Mouse (Mus musculus): Measurements from ENCODE around the gene Psg17. TPM values are rescaled to one million over a fixed set of nuclear protein-coding genes. Genes with fewer than 3 reads are reported as not detected.
"Not testable (repeated sequence)": the region's sequence is repeated elsewhere in the genome, so short reads cannot be mapped to it uniquely, and the experiment has no call there.

The Psg17 gene
- polyA plus RNA-seq, 1 experiment from 2014 or later = not detected

DNA sequence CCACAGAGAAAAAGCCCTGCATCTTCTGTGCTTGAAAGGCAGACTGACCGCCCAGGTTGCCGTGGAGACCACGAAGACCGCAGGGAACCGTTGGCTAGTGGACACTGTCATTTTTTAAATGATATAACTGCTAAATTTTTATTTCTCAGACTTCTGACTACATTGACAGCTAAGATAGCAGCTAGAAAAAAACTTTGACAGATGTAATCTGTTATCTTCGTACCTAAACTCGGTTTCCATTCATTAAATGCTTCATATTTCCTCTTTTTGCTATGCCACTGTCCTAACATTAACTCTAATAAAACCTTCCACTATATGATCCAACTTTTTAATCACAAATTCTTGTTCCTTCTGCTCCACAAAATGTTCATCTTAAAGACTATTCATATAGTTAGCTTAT, 8.1 kb upstream of the Psg17 start:
- Histone ChIP-seq H3K9me3 (0 out of 2 replicates have a peak, but pooled peaks cover 3% of the 10 kb centered on the region), H3K4me3 (no peak overlapping the region), H3K9ac (no peak overlapping the region), H3K27ac (replicated peaks) (no peak overlapping the region), H3K27me3 (replicated peaks) (peaks cover 3% of the 10 kb centered on the region; the same call in 1 of the 2 replicates), H3K4me1 (no peaks in the 10 kb centered on the region), H3K36me3 (no peaks in the 10 kb centered on the region), H3K4me2 (no peak overlapping the region)
- WGBS = 80% methylated on average over 7 of the region's 7 CpGs
- ATAC-seq (ENCODE audit: extremely low read depth, insufficient number of reproducible peaks, low FRiP score, low TSS enrichment) = no peak

GRCm38 (mm10) chr7:18828592-18828991, 7.2 kb upstream of the Psg17 start:
- ATAC-seq (ENCODE audit: extremely low read depth, insufficient number of reproducible peaks, low FRiP score, low TSS enrichment) = no peak
- no peak overlapping the region for H3K4me2 ChIP-seq
- no peak overlapping the region for H3K9ac ChIP-seq
- no peaks in the 10 kb centered on the region for H3K36me3 ChIP-seq
- no peaks in the 10 kb centered on the region for H3K4me1 ChIP-seq
- peaks cover 3% of the 10 kb centered on the region; the same call in 1 of the 2 replicates for H3K27me3 ChIP-seq (replicated peaks)
- H3K27ac ChIP-seq (replicated peaks) = no peak overlapping the region
- WGBS = 40% methylated on average over 9 of the region's 9 CpGs
- 0 out of 2 replicates have a peak, but pooled peaks cover 2% of the 10 kb centered on the region for H3K9me3 ChIP-seq
- H3K4me3 ChIP-seq = no peak overlapping the region

DNA sequence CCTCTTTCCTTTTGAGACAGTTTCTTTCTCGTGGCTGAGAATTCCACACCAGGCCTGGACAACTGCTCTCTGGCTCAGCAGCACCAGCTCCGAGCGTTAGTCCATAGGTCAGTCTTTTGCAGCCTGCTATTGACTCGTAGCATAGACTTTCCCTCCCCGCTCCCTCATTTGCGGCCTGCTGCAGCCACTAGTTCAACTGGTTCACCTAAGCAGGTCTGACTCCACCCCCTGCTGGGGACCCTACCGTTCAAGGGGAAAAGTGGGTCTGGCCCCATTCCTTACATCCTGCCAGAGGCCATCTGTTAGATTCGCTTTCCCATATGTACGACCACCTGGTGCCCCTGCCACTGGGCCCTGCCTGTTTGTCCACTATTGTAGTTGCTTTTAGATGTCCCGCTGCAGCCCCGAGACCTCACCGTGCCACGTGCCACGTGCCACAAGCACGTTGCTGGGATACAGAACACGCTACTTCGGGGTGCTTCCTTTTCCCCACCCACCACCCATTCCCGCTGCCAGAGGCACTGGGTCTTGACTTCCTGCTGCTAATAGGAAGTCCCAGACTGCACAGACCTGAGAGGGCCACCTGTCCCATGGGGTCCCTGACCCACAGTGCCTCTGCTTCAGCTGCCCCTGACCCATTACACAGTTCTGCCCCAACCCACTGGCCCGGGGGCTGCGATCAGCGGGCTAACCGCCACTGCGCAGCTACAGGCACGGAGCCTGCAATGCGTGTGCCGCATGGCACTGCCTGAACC, 6.6 kb upstream of the Psg17 start:
- H3K4me2 ChIP-seq = no peak overlapping the region
- WGBS = 49% methylated on average over 26 of the region's 26 CpGs

DNA sequence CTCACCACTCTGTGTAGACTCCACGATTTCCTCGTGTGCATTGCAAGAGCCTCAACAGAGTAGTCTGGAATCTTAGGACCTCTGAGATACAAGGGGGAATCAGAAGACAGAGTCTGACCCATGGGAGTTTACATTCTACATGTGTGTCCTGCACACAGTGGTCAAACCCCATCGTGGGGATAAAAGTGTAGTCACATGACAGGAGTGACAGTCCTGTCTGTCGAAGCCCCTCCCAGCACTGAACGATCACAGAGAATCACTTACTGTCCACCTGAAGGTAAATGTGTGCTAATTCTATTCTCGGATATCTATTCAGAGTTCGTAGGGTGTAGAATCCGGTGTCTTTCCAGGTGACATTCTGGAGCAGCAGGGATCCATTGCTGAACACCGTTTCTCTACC, 3.1 kb downstream of the Psg17 start:
- no peak overlapping the region for H3K27ac ChIP-seq (replicated peaks)
- no peaks in the 10 kb centered on the region for H3K9me3 ChIP-seq
- no peaks in the 10 kb centered on the region; the same call in 1 of the 2 replicates for H3K27me3 ChIP-seq (replicated peaks)
- WGBS = 66% methylated on average over 9 of the region's 9 CpGs
- no peaks in the 10 kb centered on the region for H3K4me1 ChIP-seq
- ATAC-seq (ENCODE audit: extremely low read depth, insufficient number of reproducible peaks, low FRiP score, low TSS enrichment) = no peak
- H3K4me2 ChIP-seq = no peak overlapping the region
- H3K36me3 ChIP-seq = no peaks in the 10 kb centered on the region
- no peak overlapping the region for H3K9ac ChIP-seq
- no peak overlapping the region for H3K4me3 ChIP-seq

More for the DNA sequence above, 6.6 kb upstream of the Psg17 start:
- Histone ChIP-seq H3K36me3 (no peaks in the 10 kb centered on the region), H3K27me3 (replicated peaks) (peaks cover 3% of the 10 kb centered on the region; the same call in 1 of the 2 replicates), H3K27ac (replicated peaks) (no peak overlapping the region), H3K9me3 (no peaks in the 10 kb centered on the region), H3K9ac (no peak overlapping the region), H3K4me3 (no peak overlapping the region), H3K4me1 (no peaks in the 10 kb centered on the region)
- ATAC-seq (ENCODE audit: extremely low read depth, insufficient number of reproducible peaks, low FRiP score, low TSS enrichment) = no peak

DNA sequence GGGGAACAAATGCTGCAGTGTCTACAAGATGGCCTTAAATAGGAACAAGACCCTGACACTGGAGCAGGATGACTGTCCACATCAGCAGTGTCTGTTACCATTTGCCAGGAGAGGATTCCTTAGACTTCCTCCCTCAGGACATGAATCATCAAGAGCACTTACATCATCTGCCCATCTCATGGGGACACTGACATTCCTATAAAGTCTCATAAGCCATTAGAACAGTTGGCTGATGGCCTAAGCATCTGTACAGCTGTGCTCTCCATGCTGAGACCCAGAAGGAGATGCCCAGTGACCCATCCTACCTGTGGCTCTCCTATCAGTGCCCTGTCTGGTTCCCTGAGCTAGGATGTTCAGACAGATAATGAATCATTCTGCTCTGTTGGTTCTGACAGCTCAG, 17.9 kb downstream of the Psg17 start:
- ATAC-seq (ENCODE audit: extremely low read depth, insufficient number of reproducible peaks, low FRiP score, low TSS enrichment) = no peak
- Histone ChIP-seq H3K9ac (no peak overlapping the region), H3K9me3 (no peaks in the 10 kb centered on the region), H3K4me2 (no peak overlapping the region), H3K27ac (replicated peaks) (no peak overlapping the region), H3K4me1 (no peaks in the 10 kb centered on the region), H3K4me3 (no peak overlapping the region), H3K27me3 (replicated peaks) (no peaks in the 10 kb centered on the region), H3K36me3 (no peaks in the 10 kb centered on the region)

DNA sequence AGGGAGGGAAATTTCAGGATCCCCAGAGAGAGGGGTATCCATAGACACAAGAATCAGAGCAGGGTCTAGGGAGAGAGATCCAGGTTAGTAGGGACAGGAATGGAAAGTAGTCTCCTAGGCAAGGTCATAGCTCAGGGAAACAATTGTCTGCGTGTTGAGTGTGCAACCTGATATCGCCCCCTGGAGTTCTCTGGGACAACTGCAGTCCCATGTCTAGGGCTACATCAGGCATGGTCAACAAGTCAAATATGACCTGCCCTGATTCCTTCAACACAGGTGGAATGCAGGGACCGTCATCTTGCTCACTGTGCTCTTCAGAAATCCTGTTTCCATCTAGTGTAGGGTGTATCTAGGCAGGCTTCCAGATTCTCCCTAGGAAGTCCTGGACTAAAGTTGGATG, 22.3 kb downstream of the Psg17 start:
- no peaks in the 10 kb centered on the region for H3K36me3 ChIP-seq
- no peak overlapping the region for H3K9ac ChIP-seq
- H3K9me3 ChIP-seq = no peaks in the 10 kb centered on the region
- 42% methylated on average over 3 of the region's 3 CpGs for WGBS
- H3K4me2 ChIP-seq = no peak overlapping the region
- no peak overlapping the region for H3K4me3 ChIP-seq
- H3K27me3 ChIP-seq (replicated peaks) = no peaks in the 10 kb centered on the region
- H3K27ac ChIP-seq (replicated peaks) = no peak overlapping the region
- ATAC-seq (ENCODE audit: extremely low read depth, insufficient number of reproducible peaks, low FRiP score, low TSS enrichment) = no peak
- no peaks in the 10 kb centered on the region for H3K4me1 ChIP-seq

DNA sequence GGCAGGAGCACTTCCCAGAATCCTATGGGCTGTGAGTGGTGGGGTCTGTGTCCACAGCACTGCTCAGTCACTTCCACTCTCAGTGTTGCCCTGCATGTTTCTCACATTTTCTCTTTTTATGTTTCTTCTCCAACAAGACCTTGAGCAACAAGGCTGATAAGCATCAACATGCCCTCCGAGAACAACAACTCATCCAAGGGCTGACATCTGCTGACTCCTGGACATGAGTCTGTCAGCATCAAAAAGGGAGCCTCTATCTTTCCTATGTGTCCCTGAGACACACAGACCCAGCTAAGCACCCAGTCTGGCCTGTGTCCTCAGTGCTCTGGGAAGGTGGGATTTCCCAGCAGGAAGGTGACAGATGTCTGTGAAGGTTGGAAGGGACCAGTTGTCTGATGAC, 23.0 kb downstream of the Psg17 start, which contains the start of gene Psg19:
Gene Psg19, minus strand, starts transcription at position 101 of the 400 bp plus-strand sequence.
- ATAC-seq (ENCODE audit: extremely low read depth, insufficient number of reproducible peaks, low FRiP score, low TSS enrichment) = no peak
- 68% methylated on average over 1 of the region's 1 CpGs for WGBS
- Histone ChIP-seq H3K4me1 (no peaks in the 10 kb centered on the region), H3K4me2 (no peak within 1 kb of the TSS), H3K9ac (no peak within 1 kb of the TSS), H3K27ac (replicated peaks) (no peak within 1 kb of the TSS), H3K9me3 (no peaks in the 10 kb centered on the region), H3K27me3 (replicated peaks) (no peaks in the 10 kb centered on the region), H3K4me3 (no peak within 1 kb of the TSS), H3K36me3 (no peaks in the 10 kb centered on the region)

DNA sequence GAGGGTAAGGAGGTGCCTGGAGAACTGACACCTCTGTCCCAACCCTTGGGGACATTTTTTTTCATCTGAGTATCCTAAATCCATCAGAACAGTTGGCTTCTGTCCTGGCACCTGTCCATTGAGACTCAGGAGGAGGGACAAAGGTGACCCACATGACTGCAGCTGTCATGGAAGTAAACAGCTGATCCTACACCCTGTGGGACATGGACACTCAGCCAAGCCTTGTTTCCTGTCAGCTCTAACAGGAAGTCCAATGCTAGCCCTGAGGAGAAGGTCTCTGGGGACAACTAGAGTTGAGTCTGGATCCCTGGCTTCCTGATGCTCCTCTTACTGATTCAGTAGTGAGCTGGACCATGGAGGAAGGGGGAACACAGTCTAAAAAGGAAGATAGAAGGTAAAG, 30.7 kb downstream of the Psg17 start:
- not testable (repeated sequence) for ATAC-seq (ENCODE audit: extremely low read depth, insufficient number of reproducible peaks, low FRiP score, low TSS enrichment); H3K36me3 ChIP-seq; H3K4me3 ChIP-seq

DNA sequence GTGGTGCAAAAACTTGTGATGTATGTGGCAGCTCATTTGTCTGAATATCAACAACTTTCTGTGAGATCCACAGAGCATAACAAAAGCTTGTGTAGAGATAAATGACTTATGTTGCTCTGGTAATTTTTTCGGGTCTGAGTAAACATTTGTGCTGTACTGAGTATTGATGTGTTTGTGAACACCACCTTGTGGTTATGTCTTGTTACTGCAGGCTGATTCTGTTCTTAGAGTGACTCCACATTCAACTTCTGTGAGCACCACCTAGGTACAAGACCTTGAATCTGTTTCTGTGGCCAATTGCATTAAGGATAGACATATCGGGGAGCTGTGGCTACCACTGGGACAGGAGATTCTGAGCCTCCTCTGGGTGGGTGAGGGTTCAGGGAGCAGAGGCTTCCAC, 40.1 kb downstream of the Psg17 start:
- H3K4me1 ChIP-seq; H3K9me3 ChIP-seq; H3K27me3 ChIP-seq (replicated peaks); H3K4me3 ChIP-seq; H3K9ac ChIP-seq; H3K27ac ChIP-seq (replicated peaks); H3K36me3 ChIP-seq; H3K4me2 ChIP-seq; ATAC-seq (ENCODE audit: extremely low read depth, insufficient number of reproducible peaks, low FRiP score, low TSS enrichment): not testable (repeated sequence)
- WGBS = 36% methylated on average over 2 of the region's 2 CpGs

More for the DNA sequence above, 30.7 kb downstream of the Psg17 start:
- not testable (repeated sequence) for H3K9ac ChIP-seq; H3K4me1 ChIP-seq; H3K27me3 ChIP-seq (replicated peaks); H3K4me2 ChIP-seq; H3K9me3 ChIP-seq; H3K27ac ChIP-seq (replicated peaks)

GRCm38 (mm10) chr7:18779337-18779781, 42.0 kb downstream of the Psg17 start:
- Histone ChIP-seq H3K36me3 (no peaks in the 10 kb centered on the region), H3K4me2 (no peak overlapping the region), H3K4me3 (no peak overlapping the region), H3K27me3 (replicated peaks) (no peaks in the 10 kb centered on the region), H3K9me3 (no peaks in the 10 kb centered on the region), H3K27ac (replicated peaks) (no peak overlapping the region), H3K9ac (no peak overlapping the region), H3K4me1 (no peaks in the 10 kb centered on the region)
- ATAC-seq (ENCODE audit: extremely low read depth, insufficient number of reproducible peaks, low FRiP score, low TSS enrichment) = no peak
